Comparison of ENCODE assay signal across 16 mouse cellular contexts in the genomic region with DNA sequence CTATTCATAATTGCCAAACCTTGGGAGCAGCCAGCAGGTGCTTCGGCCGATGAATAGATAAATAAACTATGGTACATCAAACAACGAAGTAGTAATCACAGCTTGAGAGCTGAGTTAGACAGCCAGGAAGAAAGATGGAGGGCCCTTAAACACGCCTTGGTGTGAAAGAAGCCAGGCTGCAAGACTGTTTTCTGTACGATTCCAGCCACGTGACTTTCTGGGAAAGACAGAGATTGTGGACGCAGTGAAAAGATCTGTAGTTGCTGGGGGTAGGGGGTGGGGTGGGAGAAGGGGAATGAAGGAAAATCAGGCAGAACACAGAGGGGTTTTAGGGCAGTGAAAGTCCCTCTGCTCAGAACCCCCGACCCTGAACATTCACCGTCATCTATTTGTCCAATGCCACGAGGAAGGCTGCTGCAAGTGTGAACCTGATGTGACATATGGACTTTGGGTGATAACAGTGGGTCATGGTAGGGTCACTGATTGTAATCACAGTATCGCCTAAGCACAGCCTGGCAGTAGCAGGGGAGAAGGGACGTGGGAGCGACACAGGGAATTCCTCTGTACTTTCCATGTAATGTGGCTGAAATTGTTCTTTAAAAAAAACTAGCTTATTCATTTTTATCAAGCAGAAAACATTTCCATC.
DNase-seq lines count a peak whose midpoint lies in the region; ATAC-seq lines count a peak whose summit lies in the region.
"Had no signal": no experiment of that assay in that cellular context is flagged by ENCODE, and none has a peak within 500 bp of the region (broad histone marks: within the 10 kb centered on the region; RNA-seq: fewer than 3 reads in every experiment).

No protein-coding gene starts in this region.

- no peak overlapping the region for H3K4me3 ChIP-seq in heart, embryonic 10.5 days
- peak overlapping the region; percentile 11 for H3K4me3 ChIP-seq in megakaryocyte, embryonic 14.5 days (replicated peaks)
- H3K4me3 ChIP-seq in liver, embryonic 15.5 days (replicated peaks): no peak overlapping the region
- H3K4me3 ChIP-seq: erythroblast, embryonic 14.5 days; midbrain, embryonic 15.5 days had no signal

- WGBS in heart, embryonic 10.5 days: 23% methylated on average over 13 of the region's 13 CpGs
- WGBS in liver, embryonic 15.5 days (ENCODE audit: insufficient replicate concordance): 49% methylated on average over 13 of the region's 13 CpGs

- peak overlapping the region; percentile 65 for H3K27ac ChIP-seq in heart, embryonic 10.5 days
- H3K27ac ChIP-seq in liver, embryonic 15.5 days (replicated peaks): 0 out of 2 replicates have a peak overlapping the region, but pooled peaks have one; percentile 52
- H3K27ac ChIP-seq: hindbrain, postnatal 0 days; midbrain, embryonic 15.5 days had no signal

- no peak overlapping the region for H3K4me2 ChIP-seq in liver, embryonic 15.5 days
- H3K4me2 ChIP-seq: midbrain, embryonic 15.5 days had no signal

- no peak for DNase-seq in heart, embryonic 10.5 days (ENCODE audit: low spot score)
- DNase-seq in heart, adult 8-10 months (ENCODE audit: low spot score): no peak
- DNase-seq in thymus, postnatal 0 days (ENCODE audit: low spot score): no peak
- no peak for DNase-seq in thymus, postnatal 14 days
- DNase-seq: cerebellum, adult 18-20 months; heart, postnatal 36 days; lung, adult 2 months; lung, postnatal 4 days; retina, postnatal 1 day had no signal

- H3K9me3 ChIP-seq in heart, embryonic 10.5 days: no peaks in the 10 kb centered on the region
- no peaks in the 10 kb centered on the region for H3K9me3 ChIP-seq in megakaryocyte, embryonic 14.5 days
- H3K9me3 ChIP-seq in liver, embryonic 15.5 days (replicated peaks): no peaks in the 10 kb centered on the region
- H3K9me3 ChIP-seq: midbrain, embryonic 15.5 days had no signal

- no peak for ATAC-seq in megakaryocyte, adult 5-6 weeks (ENCODE audit: poor library complexity, severe bottlenecking)
- ATAC-seq in liver, embryonic 15.5 days (ENCODE audit: insufficient read depth): peak; percentile 79
- ATAC-seq: forebrain, embryonic 14.5 days; hindbrain, postnatal 0 days had no signal

- no peaks in the 10 kb centered on the region for H3K36me3 ChIP-seq in heart, embryonic 10.5 days
- peaks cover 13% of the 10 kb centered on the region for H3K36me3 ChIP-seq in megakaryocyte, embryonic 14.5 days (replicated peaks; ENCODE audit: low read length)
- H3K36me3 ChIP-seq in liver, embryonic 15.5 days (replicated peaks): no peaks in the 10 kb centered on the region
- H3K36me3 ChIP-seq: midbrain, embryonic 15.5 days had no signal

- no peak overlapping the region for H3K9ac ChIP-seq in liver, embryonic 15.5 days
- H3K9ac ChIP-seq: midbrain, embryonic 15.5 days had no signal

- H3K27me3 ChIP-seq in heart, embryonic 10.5 days (ENCODE audit: insufficient read depth, poor library complexity, severe bottlenecking): no peaks in the 10 kb centered on the region
- H3K27me3 ChIP-seq in megakaryocyte, embryonic 14.5 days (replicated peaks): no peaks in the 10 kb centered on the region
- no peaks in the 10 kb centered on the region for H3K27me3 ChIP-seq in liver, embryonic 15.5 days
- H3K27me3 ChIP-seq: midbrain, embryonic 15.5 days had no signal

- peaks cover 52% of the 10 kb centered on the region for H3K4me1 ChIP-seq in heart, embryonic 10.5 days
- peaks cover 30% of the 10 kb centered on the region for H3K4me1 ChIP-seq in megakaryocyte, embryonic 14.5 days
- H3K4me1 ChIP-seq in liver, embryonic 15.5 days (replicated peaks): peaks cover 11% of the 10 kb centered on the region
